In genomic region chr19:55206482-55207138, GRCm38 (mm10) we compare ENCODE assay signal across 9 mouse cellular contexts. TPM values are rescaled to one million over a fixed set of nuclear protein-coding genes. Genes with fewer than 3 reads are reported as not detected.
DNase-seq lines count a peak whose midpoint lies in the region; ATAC-seq and TF ChIP-seq lines count a peak whose summit lies in the region.
"Had no signal": no experiment of that assay in that cellular context is flagged by ENCODE, and none has a peak within 500 bp of the region (broad histone marks: within the 10 kb centered on the region; RNA-seq: fewer than 3 reads in every experiment).

No protein-coding gene starts in this region.

- no peaks in the 10 kb centered on the region for H3K9me3 ChIP-seq in hindbrain, embryonic 11.5 days (ENCODE audit: control insufficient read depth, low read length)
- no peaks in the 10 kb centered on the region for H3K9me3 ChIP-seq in hindbrain, embryonic 10.5 days
- H3K9me3 ChIP-seq in limb, embryonic 14.5 days (ENCODE audit: control insufficient read depth, low read length): no peaks in the 10 kb centered on the region
- H3K9me3 ChIP-seq in midbrain, postnatal 0 days (ENCODE audit: low read length): no peaks in the 10 kb centered on the region
- H3K9me3 ChIP-seq: embryonic facial prominence, embryonic 12.5 days had no signal

- no peak overlapping the region for H3K4me3 ChIP-seq in hindbrain, embryonic 11.5 days (ENCODE audit: low read depth, low read length)
- no peak overlapping the region for H3K4me3 ChIP-seq in hindbrain, embryonic 10.5 days
- H3K4me3 ChIP-seq in limb, embryonic 14.5 days (replicated peaks; ENCODE audit: low read length): no peak overlapping the region
- H3K4me3 ChIP-seq in midbrain, postnatal 0 days (ENCODE audit: low read depth, low read length): no peak overlapping the region
- H3K4me3 ChIP-seq: embryonic facial prominence, embryonic 12.5 days had no signal

- no peak for ATAC-seq in hindbrain, embryonic 11.5 days (ENCODE audit: low FRiP score)
- no peak for ATAC-seq in limb, embryonic 14.5 days (ENCODE audit: low FRiP score, low read depth)
- ATAC-seq in midbrain, postnatal 0 days (ENCODE audit: low FRiP score): peak; percentile 63; the same call in 1 of the 2 replicates

- TF ChIP-seq POLR2A in limb, embryonic 14.5 days (IDR thresholded peaks at IDR 0.05; ENCODE audit: borderline replicate concordance, extremely low read depth, insufficient read depth, insufficient read length): no peak

- no peaks in the 10 kb centered on the region for H3K27me3 ChIP-seq in hindbrain, embryonic 11.5 days (ENCODE audit: control insufficient read depth, insufficient read depth, low read length)
- H3K27me3 ChIP-seq in hindbrain, embryonic 10.5 days (ENCODE audit: insufficient read depth, poor library complexity, severe bottlenecking): no peaks in the 10 kb centered on the region
- no peaks in the 10 kb centered on the region for H3K27me3 ChIP-seq in limb, embryonic 14.5 days (ENCODE audit: control insufficient read depth, insufficient read depth, low read length)
- H3K27me3 ChIP-seq in midbrain, postnatal 0 days (ENCODE audit: insufficient read depth, low read length): no peaks in the 10 kb centered on the region
- H3K27me3 ChIP-seq: embryonic facial prominence, embryonic 12.5 days had no signal

- H3K4me1 ChIP-seq in hindbrain, embryonic 11.5 days (replicated peaks; ENCODE audit: control insufficient read depth, insufficient read depth, low read length): no peaks in the 10 kb centered on the region
- H3K4me1 ChIP-seq in hindbrain, embryonic 10.5 days (replicated peaks): no peaks in the 10 kb centered on the region
- H3K4me1 ChIP-seq in limb, embryonic 14.5 days (ENCODE audit: control insufficient read depth, insufficient read depth, low read length): no peaks in the 10 kb centered on the region
- no peaks in the 10 kb centered on the region for H3K4me1 ChIP-seq in midbrain, postnatal 0 days (ENCODE audit: insufficient read depth, low read length)
- H3K4me1 ChIP-seq: embryonic facial prominence, embryonic 12.5 days had no signal

- 39% methylated on average over 8 of the region's 8 CpGs for WGBS in hindbrain, embryonic 11.5 days
- 38% methylated on average over 8 of the region's 8 CpGs for WGBS in hindbrain, embryonic 10.5 days
- WGBS in limb, embryonic 14.5 days: 37% methylated on average over 8 of the region's 8 CpGs
- 38% methylated on average over 8 of the region's 8 CpGs for WGBS in midbrain, postnatal 0 days

- H3K27ac ChIP-seq in hindbrain, embryonic 11.5 days (ENCODE audit: low read depth, low read length): no peak overlapping the region
- H3K27ac ChIP-seq in hindbrain, embryonic 10.5 days: no peak overlapping the region
- no peak overlapping the region for H3K27ac ChIP-seq in limb, embryonic 14.5 days (replicated peaks; ENCODE audit: low read depth, low read length)
- H3K27ac ChIP-seq in midbrain, postnatal 0 days (ENCODE audit: low read depth, low read length): no peak overlapping the region
- H3K27ac ChIP-seq: embryonic facial prominence, embryonic 12.5 days had no signal

- H3K36me3 ChIP-seq in hindbrain, embryonic 11.5 days (ENCODE audit: control insufficient read depth, insufficient read depth, low read length): no peaks in the 10 kb centered on the region
- H3K36me3 ChIP-seq in hindbrain, embryonic 10.5 days: no peaks in the 10 kb centered on the region
- H3K36me3 ChIP-seq in limb, embryonic 14.5 days (ENCODE audit: control insufficient read depth, insufficient read depth, low read length): no peaks in the 10 kb centered on the region
- no peaks in the 10 kb centered on the region for H3K36me3 ChIP-seq in midbrain, postnatal 0 days (ENCODE audit: insufficient read depth, low read length)
- H3K36me3 ChIP-seq: embryonic facial prominence, embryonic 12.5 days had no signal

- no peak overlapping the region for H3K9ac ChIP-seq in hindbrain, embryonic 11.5 days (ENCODE audit: low read depth, low read length)
- H3K9ac ChIP-seq in limb, embryonic 14.5 days (ENCODE audit: low read depth, low read length, severe bottlenecking): no peak overlapping the region
- no peak overlapping the region for H3K9ac ChIP-seq in midbrain, postnatal 0 days (replicated peaks; ENCODE audit: low read length, poor library complexity, severe bottlenecking)
- H3K9ac ChIP-seq: embryonic facial prominence, embryonic 12.5 days had no signal

- H3K4me2 ChIP-seq in hindbrain, embryonic 11.5 days (replicated peaks; ENCODE audit: low read depth, low read length): no peak overlapping the region
- H3K4me2 ChIP-seq in limb, embryonic 14.5 days (replicated peaks; ENCODE audit: low read depth, low read length, severe bottlenecking): no peak overlapping the region
- no peak overlapping the region for H3K4me2 ChIP-seq in midbrain, postnatal 0 days (ENCODE audit: low read depth, low read length, poor library complexity, severe bottlenecking)
- H3K4me2 ChIP-seq: embryonic facial prominence, embryonic 12.5 days had no signal

- peak; percentile 73 for DNase-seq in hindbrain, embryonic 11.5 days (ENCODE audit: low spot score)
- no peak for DNase-seq in hindbrain, embryonic 10.5 days (ENCODE audit: low spot score)
- DNase-seq in ES-CJ7 (ENCODE audit: low read depth, low spot score): peak; percentile 73
- peak; percentile 78 for DNase-seq in c-Kit-positive CD71-positive TER-119-positive erythroid progenitor cells, embryonic 14.5 days (ENCODE audit: low spot score)
- DNase-seq in heart, postnatal 4 days: peak; percentile 67
- peak; percentile 85 for DNase-seq in limb, embryonic 14.5 days (ENCODE audit: low spot score)
- DNase-seq in midbrain, postnatal 0 days (ENCODE audit: low spot score): peak; percentile 86
- no peak for DNase-seq in gastrocnemius, postnatal 10 days

- peak; percentile 94 for TF ChIP-seq CTCF in midbrain, postnatal 0 days (IDR thresholded peaks at IDR 0.05)

RNA-seq across cellular contexts. Expression of gene Tectb, which starts 26.1 kb away (rescaled TPM):
- 0.13 TPM in 1 of 2 replicates, not detected in the other for polyA plus RNA-seq in hindbrain, embryonic 11.5 days (2014; fragmentation: Nextera tagmentation; extraction: Ambion mirVana)
- polyA plus RNA-seq in hindbrain, embryonic 10.5 days (2016; fragmentation: Nextera tagmentation; extraction: Ambion mirVana): not detected in 2 replicates
- total RNA-seq in heart, postnatal 4 days (2021): under 1 TPM in 1 of 2 experiments, not detected in 1; 0.19 TPM
- not detected in 2 replicates for polyA plus RNA-seq in limb, embryonic 14.5 days (2012; rRNA removed)
- polyA plus RNA-seq in limb, embryonic 14.5 days (2014; fragmentation: Nextera tagmentation; extraction: Ambion mirVana): 0.11 TPM in 1 of 2 replicates, not detected in the other
- total RNA-seq in midbrain, postnatal 0 days (2014; rRNA removed): 0.09 TPM in 1 of 2 replicates, not detected in the other
- 0.16 and 0.34 TPM in 2 replicates for polyA plus RNA-seq in midbrain, postnatal 0 days (2015; fragmentation: Nextera tagmentation; extraction: Ambion mirVana)
- 1 to 10 TPM in 1 of 2 experiments, under 1 TPM in 1; 0.79 to 1.3 TPM for total RNA-seq in gastrocnemius, postnatal 10 days (2021)

RNA-seq across cellular contexts. Expression of gene Gucy2g, which starts 34.4 kb away (rescaled TPM):
- polyA plus RNA-seq in hindbrain, embryonic 11.5 days (2014; fragmentation: Nextera tagmentation; extraction: Ambion mirVana): not detected in 2 replicates
- polyA plus RNA-seq in hindbrain, embryonic 10.5 days (2016; fragmentation: Nextera tagmentation; extraction: Ambion mirVana): not detected in 2 replicates
- total RNA-seq in heart, postnatal 4 days (2021): not detected
- polyA plus RNA-seq in limb, embryonic 14.5 days (2012; rRNA removed): 0.11 and 0.13 TPM in 2 replicates
- polyA plus RNA-seq in limb, embryonic 14.5 days (2014; fragmentation: Nextera tagmentation; extraction: Ambion mirVana): 0.04 TPM in 1 of 2 replicates, not detected in the other
- not detected in 2 replicates for total RNA-seq in midbrain, postnatal 0 days (2014; rRNA removed)
- polyA plus RNA-seq in midbrain, postnatal 0 days (2015; fragmentation: Nextera tagmentation; extraction: Ambion mirVana): not detected in 2 replicates
- under 1 TPM; 0.11 to 0.16 TPM for total RNA-seq in gastrocnemius, postnatal 10 days (2021)
- polyA plus RNA-seq: embryonic facial prominence, embryonic 12.5 days had no signal

RNA-seq across cellular contexts. Expression of gene Acsl5, which starts 45.1 kb away (rescaled TPM):
- polyA plus RNA-seq in hindbrain, embryonic 11.5 days (2014; fragmentation: Nextera tagmentation; extraction: Ambion mirVana): 19.9 and 25.3 TPM in 2 replicates
- 20.5 and 24.0 TPM in 2 replicates for polyA plus RNA-seq in hindbrain, embryonic 10.5 days (2016; fragmentation: Nextera tagmentation; extraction: Ambion mirVana)
- 10 to 100 TPM; 17.6 to 20.1 TPM for total RNA-seq in heart, postnatal 4 days (2021)
- 8.5 and 13.6 TPM in 2 replicates for polyA plus RNA-seq in limb, embryonic 14.5 days (2012; rRNA removed)
- 32.1 and 42.8 TPM in 2 replicates for polyA plus RNA-seq in limb, embryonic 14.5 days (2014; fragmentation: Nextera tagmentation; extraction: Ambion mirVana)
- total RNA-seq in midbrain, postnatal 0 days (2014; rRNA removed): 15.1 and 18.0 TPM in 2 replicates
- polyA plus RNA-seq in midbrain, postnatal 0 days (2015; fragmentation: Nextera tagmentation; extraction: Ambion mirVana): 12.7 and 13.9 TPM in 2 replicates
- total RNA-seq in gastrocnemius, postnatal 10 days (2021): 10 to 100 TPM in 1 of 2 experiments, 1 to 10 TPM in 1; 6.2 to 12.6 TPM

Comparison
In these comparisons a context has a peak if more than half of its experiments do, and no peak if none do; other contexts are left out.
1. DNase-seq: peak in hindbrain, embryonic 11.5 days (single experiment), ES-CJ7 (single experiment), c-Kit-positive CD71-positive TER-119-positive erythroid progenitor cells, embryonic 14.5 days (single experiment), heart, postnatal 4 days (single experiment), limb, embryonic 14.5 days (single experiment) and midbrain, postnatal 0 days (single experiment); none in hindbrain, embryonic 10.5 days (single experiment) and gastrocnemius, postnatal 10 days (single experiment).